Mouse (Mus musculus): Measurements from ENCODE around the gene Flt3.

Gene Flt3

GRCm38 (mm10) chr5:147306638-147307397 is 93.5 kb downstream of the Flt3 start, which contains the start of gene Cdx2:
TSS of gene Cdx2 (minus strand) at chr5:147307270.
- DNase-seq = no peak

GRCm38 (mm10) chr5:147305856-147306637 is 94.2 kb downstream of the Flt3 start:
- no peak for DNase-seq

GRCm38 (mm10) chr5:147305166-147305565 is 95.1 kb downstream of the Flt3 start:
- no peak for DNase-seq

DNA sequence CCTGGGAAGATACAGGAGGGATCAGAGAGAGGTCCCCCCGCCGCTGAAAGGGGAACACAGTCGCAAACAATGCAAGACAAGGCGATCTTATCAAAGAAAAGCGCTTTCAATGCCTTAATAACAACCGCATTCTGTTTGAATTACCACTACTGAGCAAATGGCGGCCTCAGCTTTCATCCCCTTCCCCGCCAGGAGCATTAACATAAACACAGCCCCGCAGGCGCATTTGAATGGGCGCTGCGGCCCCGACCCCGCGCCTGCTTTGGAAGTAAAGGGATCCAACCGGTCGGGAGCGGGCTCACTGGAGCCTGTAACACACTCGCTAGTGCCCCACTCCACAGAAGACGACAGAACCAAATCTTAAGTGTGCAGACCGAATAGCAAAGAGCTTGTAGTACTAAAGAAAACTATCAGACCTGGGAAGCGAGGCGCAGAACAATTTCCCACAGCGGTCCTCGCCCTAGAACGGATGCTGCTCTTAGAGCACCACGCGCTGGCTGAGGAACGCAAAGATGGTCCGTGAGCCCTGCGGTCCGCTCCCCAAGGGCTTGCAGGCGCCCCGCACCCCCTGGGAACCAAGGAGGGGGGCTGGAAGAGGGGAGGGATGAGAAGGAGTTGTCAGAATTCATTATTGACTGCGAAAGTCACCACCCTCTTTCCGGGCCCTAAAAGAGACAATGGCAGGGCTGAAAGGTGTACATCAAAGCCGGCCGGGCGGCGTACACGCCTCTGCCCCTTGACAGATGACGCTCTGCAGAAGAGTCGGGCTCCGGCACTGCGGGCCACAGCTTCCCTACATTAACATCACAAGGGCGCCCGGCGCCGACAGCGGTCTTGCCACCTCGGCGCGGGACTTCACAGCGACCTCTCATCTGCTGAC is 95.8 kb downstream of the Flt3 start:
- no peak for DNase-seq

DNA sequence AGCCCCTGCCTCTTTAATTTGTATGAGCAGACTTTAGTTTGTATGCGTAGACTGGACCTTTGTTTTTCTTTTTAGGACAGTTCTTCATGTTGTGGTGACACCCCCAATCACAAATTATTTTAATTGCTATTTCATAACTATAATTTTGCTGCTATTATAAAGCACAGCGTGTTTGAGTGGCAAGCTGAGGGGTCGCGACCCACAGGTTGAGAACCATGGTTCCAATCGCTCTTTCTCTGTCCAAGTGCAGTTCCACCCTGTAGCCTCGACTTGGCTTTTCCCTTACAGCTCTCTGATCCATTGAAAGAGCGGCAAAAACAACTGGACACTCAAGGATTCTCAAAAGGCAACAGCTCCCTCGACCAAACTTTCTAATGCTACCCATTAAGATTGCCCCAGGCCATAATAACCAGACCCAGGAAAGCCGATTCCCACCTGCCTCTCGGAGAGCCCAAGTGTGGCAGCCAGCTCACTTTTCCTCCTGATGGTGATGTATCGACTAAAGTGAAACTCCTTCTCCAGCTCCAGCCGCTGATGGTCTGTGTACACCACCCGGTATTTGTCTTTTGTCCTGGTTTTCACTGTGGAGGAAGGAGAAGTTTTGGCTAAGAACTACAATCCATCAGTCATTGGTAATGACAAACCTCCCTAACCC is 97.4 kb downstream of the Flt3 start:
- no peak for DNase-seq

DNA sequence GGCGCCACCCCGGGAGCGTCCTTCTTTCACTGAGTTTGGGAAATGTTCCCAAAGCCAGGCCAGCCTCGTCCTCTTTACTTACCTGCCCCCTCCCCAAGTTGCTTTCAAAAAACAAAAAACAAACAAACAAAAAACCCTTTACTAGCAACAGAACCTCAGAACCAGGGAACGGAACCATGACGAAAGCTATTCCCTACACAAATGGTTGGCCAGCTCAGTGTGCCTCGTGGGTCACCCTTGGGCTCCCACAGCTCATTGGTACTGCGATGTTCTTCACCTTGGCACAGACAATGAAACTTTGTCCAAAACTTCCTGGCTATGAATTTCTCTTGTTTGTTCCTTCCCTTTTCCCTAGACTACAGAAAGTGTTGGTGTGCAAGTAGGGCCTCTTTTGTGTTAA is 98.1 kb downstream of the Flt3 start:
- no peak for DNase-seq

GRCm38 (mm10) chr5:147301781-147302070 is 98.6 kb downstream of the Flt3 start:
- DNase-seq = no peak

DNA sequence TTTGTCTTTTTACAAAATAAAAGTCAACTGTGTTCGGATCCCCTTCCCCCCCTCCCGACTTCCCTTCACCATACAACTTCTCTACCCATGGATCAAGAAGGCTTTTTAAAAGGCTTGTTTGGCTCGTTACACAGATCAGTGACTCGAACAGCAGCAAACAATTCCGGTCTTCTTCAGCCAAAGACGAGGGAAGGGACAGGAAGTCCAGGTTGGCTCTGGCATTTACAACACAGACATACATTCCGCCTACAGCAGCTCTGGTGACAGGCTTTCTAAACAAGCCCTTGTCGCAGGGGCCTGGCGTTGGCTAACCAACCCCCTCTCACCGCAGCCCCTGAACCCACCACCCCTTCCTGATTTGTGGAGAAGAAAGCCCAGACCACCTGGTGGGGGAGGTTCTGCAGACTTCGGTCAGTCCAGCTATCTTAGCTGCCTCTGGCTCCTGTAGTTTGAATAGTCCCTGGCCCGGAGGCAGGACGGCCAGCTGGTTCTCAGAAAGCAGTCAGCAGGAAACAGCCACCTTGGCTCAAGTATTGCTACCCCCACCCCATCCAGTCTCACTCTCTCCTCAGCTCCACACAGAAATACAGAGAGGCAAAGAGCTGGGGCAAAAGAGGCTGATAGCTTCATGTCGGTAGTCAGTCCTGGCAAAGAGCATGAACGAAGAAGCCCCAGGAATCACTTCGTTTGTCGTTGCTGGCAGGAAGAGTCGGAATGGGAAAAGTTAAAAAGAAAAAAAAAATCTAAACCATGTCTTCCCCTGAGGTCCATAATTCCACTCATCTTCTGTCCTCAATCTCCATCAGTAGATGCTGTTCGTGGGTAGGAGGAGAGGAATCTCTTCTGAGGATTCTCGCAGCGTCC is 99.1 kb downstream of the Flt3 start:
- no peak for DNase-seq

- DNase-seq = no peak
Observed at GRCm38 (mm10) chr5:147300001-147300363, 100.3 kb downstream of the Flt3 start.

DNA sequence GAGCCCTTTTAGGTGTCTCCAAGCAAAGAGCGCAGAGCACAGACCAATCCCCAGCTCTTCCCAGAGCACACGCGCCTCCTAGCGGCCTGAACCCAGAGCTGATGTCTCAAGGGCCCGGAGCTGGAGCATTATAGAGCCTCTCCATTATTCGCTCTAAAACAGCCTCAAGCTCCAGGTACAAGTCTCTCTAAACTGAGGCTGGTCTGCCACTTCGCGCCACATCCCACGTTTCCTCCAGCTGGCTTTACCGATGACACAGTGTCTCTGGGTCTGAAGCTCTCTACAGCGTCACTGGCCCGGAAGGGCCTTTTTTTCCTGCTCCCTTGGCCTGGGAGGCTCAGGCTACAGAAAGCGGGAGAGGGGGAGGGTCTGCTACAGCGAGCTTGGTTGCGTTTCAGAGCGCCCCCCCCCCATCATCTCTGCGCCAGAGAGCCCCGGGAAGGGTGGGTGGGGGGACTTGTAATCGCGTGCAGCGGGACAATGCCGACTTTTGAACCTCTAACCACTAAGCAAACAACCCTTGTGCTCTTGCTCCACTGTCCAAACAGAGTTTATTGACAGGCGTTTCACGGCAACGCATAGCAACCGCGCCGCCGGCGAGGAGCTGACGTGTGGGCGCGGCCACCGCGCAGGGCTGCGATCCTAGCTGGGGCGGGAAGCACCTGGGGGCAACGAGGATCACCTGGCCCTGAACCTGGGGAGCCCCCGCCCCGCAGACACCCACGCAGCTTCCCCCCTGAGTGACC is 100.9 kb downstream of the Flt3 start:
- no peak for DNase-seq

DNA sequence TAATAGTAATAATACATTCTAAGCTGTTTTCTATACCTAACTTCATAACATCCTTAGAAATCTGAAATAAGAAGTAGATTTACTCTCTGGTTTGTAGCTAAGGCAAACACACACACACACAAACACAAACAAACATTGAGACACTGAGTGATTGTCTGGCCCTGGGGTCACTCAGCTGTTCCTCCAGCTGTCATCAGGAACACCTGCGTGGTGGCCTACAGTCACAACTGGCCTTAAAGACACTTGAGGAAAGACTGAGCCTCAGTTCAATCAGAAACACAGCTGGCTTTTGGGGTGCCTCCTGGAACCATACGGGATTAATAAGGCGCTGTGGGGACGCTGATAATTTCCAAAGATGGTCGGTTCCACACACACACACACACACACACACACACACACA is 103.0 kb downstream of the Flt3 start:
- no peak for DNase-seq

DNA sequence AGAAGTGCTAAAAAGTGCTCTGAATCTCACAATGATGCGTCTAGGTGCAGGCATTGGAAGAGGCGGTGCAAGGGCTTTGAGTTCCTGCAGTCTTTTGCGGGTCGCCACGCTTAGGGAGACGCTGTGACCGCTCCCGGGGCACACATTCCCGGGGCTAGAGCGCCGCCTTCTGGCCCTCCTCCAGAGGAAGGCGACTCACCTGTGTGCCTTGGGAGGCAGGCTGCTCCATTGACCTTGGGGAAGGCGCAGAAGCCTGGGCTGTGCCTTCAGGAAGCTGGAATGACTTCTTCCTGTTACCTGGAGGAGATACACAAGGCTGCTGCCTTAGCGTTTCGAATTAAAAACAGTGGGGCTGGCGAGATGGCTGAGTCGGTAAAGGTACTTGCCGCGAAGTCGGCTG is 106.2 kb downstream of the Flt3 start:
- no peak for DNase-seq

- DNase-seq = peak; percentile 64
Observed at GRCm38 (mm10) chr5:147293127-147293910, 107.0 kb downstream of the Flt3 start.

- DNase-seq = no peak
Observed at GRCm38 (mm10) chr5:147292506-147293120, 107.7 kb downstream of the Flt3 start.

GRCm38 (mm10) chr5:147291764-147292505 is 108.4 kb downstream of the Flt3 start:
- DNase-seq = no peak

DNA sequence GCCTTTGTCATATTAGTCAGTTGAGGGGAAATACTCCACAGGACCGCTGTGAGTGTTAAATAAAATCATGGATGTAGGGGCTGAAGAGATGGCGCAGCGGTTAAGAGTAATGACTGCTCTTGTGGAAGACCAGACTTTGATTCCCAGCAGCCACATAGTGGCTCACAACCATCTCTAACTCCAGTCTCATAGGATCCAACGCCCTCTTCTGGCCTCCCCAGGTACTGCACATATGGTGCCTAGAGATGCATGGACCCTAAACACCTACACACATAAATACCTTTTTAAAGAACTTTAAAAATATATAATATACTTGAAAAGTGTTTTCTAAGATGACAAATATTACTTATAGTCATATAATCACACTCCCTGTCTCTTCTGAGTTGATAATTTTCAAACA is 115.9 kb downstream of the Flt3 start:
- DNase-seq = no peak

Data from right cerebral cortex, postnatal 14 days (tissue).